Mouse (Mus musculus) megakaryocyte progenitor cell, adult 5-6 weeks (primary cell): ENCODE measurements around the gene Osbpl8. TPM values are rescaled to one million over a fixed set of nuclear protein-coding genes. Genes with fewer than 3 reads are reported as not detected.
"Not testable (repeated sequence)": the region's sequence is repeated elsewhere in the genome, so short reads cannot be mapped to it uniquely, and the experiment has no call there.

Experiments used
- ATAC-seq: replicated peaks from 2 replicates; pipeline ENCODE4 v1.8.0; 2016; ENCODE audit warnings: mild to moderate bottlenecking, moderate TSS enrichment, inconsistent platforms; ENCODE audit not compliant: poor library complexity
- total RNA-seq, 2 experiments: library from RNA; stranded (forward) in 1 of 2; stranded (reverse) in 1 of 2; fragments of 157-497, 149-512 nt in 1 of 2; fragments of 200-1000 nt in 1 of 2; gene quantifications; 2 replicates each; pipeline versions ENCODE4 v1.2.3 to v1.2.4; 2015 to 2017

Osbpl8 gene
- total RNA-seq (2015) (73.2 and 80.2 TPM in 2 replicates), total RNA-seq (2017) (90.9 and 125 TPM in 2 replicates)

- ATAC-seq, result peak; percentile 64
Observed at GRCm38 (mm10) chr10:111164304-111165218, at the start of gene Osbpl8. Gene Osbpl8, plus strand, starts transcription at chr10:111164752.

GRCm38 (mm10) chr10:111117198-111117845, 47.2 kb upstream of the Osbpl8 start:
- ATAC-seq, result no peak

GRCm38 (mm10) chr10:111118292-111118691, 46.3 kb upstream of the Osbpl8 start:
- peak; percentile 43 for ATAC-seq

GRCm38 (mm10) chr10:111118991-111119650, 45.4 kb upstream of the Osbpl8 start:
- peak; percentile 83 for ATAC-seq

GRCm38 (mm10) chr10:111119756-111120155, 44.8 kb upstream of the Osbpl8 start:
- no peak; the same call in 1 of the 2 replicates for ATAC-seq

- no peak for ATAC-seq
Observed at GRCm38 (mm10) chr10:111122864-111123398, 41.6 kb upstream of the Osbpl8 start.

GRCm38 (mm10) chr10:111124175-111124574, 40.4 kb upstream of the Osbpl8 start:
- ATAC-seq, result no peak

- ATAC-seq, result peak; percentile 60
Observed at GRCm38 (mm10) chr10:111124767-111125315, 39.7 kb upstream of the Osbpl8 start.

GRCm38 (mm10) chr10:111127388-111127787, 37.2 kb upstream of the Osbpl8 start:
- peak; percentile 50 for ATAC-seq

- no peak for ATAC-seq
Observed at GRCm38 (mm10) chr10:111128493-111128892, 36.1 kb upstream of the Osbpl8 start.

- no peak for ATAC-seq
Observed at GRCm38 (mm10) chr10:111129867-111130620, 34.5 kb upstream of the Osbpl8 start.

- no peak for ATAC-seq
Observed at GRCm38 (mm10) chr10:111130872-111131271, 33.7 kb upstream of the Osbpl8 start.

- ATAC-seq, result no peak
Observed at GRCm38 (mm10) chr10:111133271-111133670, 31.3 kb upstream of the Osbpl8 start.

GRCm38 (mm10) chr10:111133936-111134335, 30.6 kb upstream of the Osbpl8 start:
- no peak for ATAC-seq

- peak; percentile 75 for ATAC-seq
Observed at GRCm38 (mm10) chr10:111134412-111134957, 30.1 kb upstream of the Osbpl8 start.

- not testable (repeated sequence) for ATAC-seq
Observed at GRCm38 (mm10) chr10:111136306-111136705, 28.2 kb upstream of the Osbpl8 start.

- no peak for ATAC-seq
Observed at GRCm38 (mm10) chr10:111137905-111138304, 26.6 kb upstream of the Osbpl8 start.

- ATAC-seq, result no peak
Observed at GRCm38 (mm10) chr10:111139170-111139569, 25.4 kb upstream of the Osbpl8 start.

GRCm38 (mm10) chr10:111139881-111140280, 24.7 kb upstream of the Osbpl8 start:
- ATAC-seq, result no peak
